Mouse (Mus musculus) testis, adult 2 months (tissue): ENCODE results near the gene Vmn2r6. TPM values are rescaled to one million over a fixed set of nuclear protein-coding genes. Genes with fewer than 3 reads are reported as not detected.
"Not testable (repeated sequence)": the region's sequence is repeated elsewhere in the genome, so short reads cannot be mapped to it uniquely, and the experiment has no call there.

Experiments used
- H3K27ac ChIP-seq: fragments of 200-500 bp; 2 replicates; pipeline ENCODE4 v1.5.1; 2012; ENCODE audit warnings: low read depth, low read length; ENCODE audit not compliant: control insufficient read depth, insufficient read depth
- H3K27me3 ChIP-seq: fragments of 200-500 bp; 2 replicates; pipeline ENCODE4 v1.6.1; 2012; ENCODE audit warnings: mild to moderate bottlenecking, low read length, moderate library complexity; ENCODE audit not compliant: control insufficient read depth, insufficient read depth
- H3K36me3 ChIP-seq: fragments of 200-500 bp; 2 replicates; pipeline ENCODE4 v1.6.1; 2012; ENCODE audit warnings: mild to moderate bottlenecking, low read length; ENCODE audit not compliant: control insufficient read depth, insufficient read depth
- H3K4me1 ChIP-seq: fragments of 200-500 bp; 2 replicates; pipeline ENCODE4 v1.6.1; 2012; ENCODE audit warnings: low read length; ENCODE audit not compliant: control insufficient read depth, insufficient read depth
- H3K4me3 ChIP-seq: fragments of 200-500 bp; 2 replicates; pipeline ENCODE4 v1.5.1; 2012; ENCODE audit warnings: low read depth, mild to moderate bottlenecking, low read length, moderate library complexity, mixed read lengths; ENCODE audit not compliant: control insufficient read depth
- CTCF ChIP-seq: fragments of 200-500 bp; IDR thresholded peaks from 2 replicates; pipeline ENCODE4 v1.5.1; 2012; ENCODE audit warnings: low read depth, mild to moderate bottlenecking, inconsistent platforms, low read length, moderate library complexity; ENCODE audit not compliant: control insufficient read depth, insufficient read depth, insufficient replicate concordance
- POLR2A ChIP-seq: fragments of 200-500 bp; IDR thresholded peaks from 2 replicates; pipeline ENCODE4 v1.6.1; 2012; ENCODE audit warnings: low read depth, mild to moderate bottlenecking, inconsistent platforms, low read length, moderate library complexity; ENCODE audit not compliant: control insufficient read depth
- polyA plus RNA-seq: library from polyadenylated mRNA; depleted of rRNA; stranded (reverse); fragments of >200 nt; gene quantifications from 2 replicates; pipeline ENCODE4 v1.2.3, GENCODE M21; 2012; rRNA removed

The Vmn2r6 gene
- 0.02 and 0.04 TPM in 2 replicates for polyA plus RNA-seq

GRCm38 (mm10) chr3:64565730-64566129 is at the start of gene Vmn2r6:
Gene Vmn2r6 (minus strand): TSS chr3:64565830.
- not testable (repeated sequence) for H3K27me3 ChIP-seq, H3K27ac ChIP-seq, H3K36me3 ChIP-seq, H3K4me3 ChIP-seq, H3K4me1 ChIP-seq

- Histone ChIP-seq H3K4me1 (no peaks in the 10 kb centered on the region), H3K4me3 (no peak overlapping the region), H3K36me3 (no peaks in the 10 kb centered on the region), H3K27ac (no peak overlapping the region), H3K27me3 (no peaks in the 10 kb centered on the region)
- TF ChIP-seq POLR2A (no peak), CTCF (no peak)
These were observed 22.0 kb upstream of the Vmn2r6 start for GRCm38 (mm10) chr3:64587618-64588017.

DNA sequence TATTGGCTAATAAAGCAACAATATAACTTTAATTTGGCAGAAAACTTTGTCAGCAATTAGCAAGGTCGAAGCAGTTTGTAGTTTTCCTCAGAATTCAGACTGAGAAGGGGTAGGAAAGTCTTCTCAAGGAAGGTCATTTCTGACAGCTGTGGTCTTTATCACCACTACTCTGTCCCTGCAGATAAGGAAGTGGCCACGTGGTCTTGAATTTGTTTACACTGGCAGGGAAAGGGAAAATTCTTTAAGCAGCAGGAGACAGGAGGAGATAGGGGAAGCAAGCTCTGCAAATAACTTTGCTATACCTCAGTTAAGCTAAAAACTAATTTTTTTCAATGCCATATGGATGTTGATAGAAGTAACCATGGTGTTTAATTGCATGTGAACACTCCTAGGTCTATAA is 3.2 kb upstream of the Vmn2r6 start:
- not testable (repeated sequence) for H3K4me1 ChIP-seq, H3K27me3 ChIP-seq, H3K4me3 ChIP-seq, H3K36me3 ChIP-seq, H3K27ac ChIP-seq

GRCm38 (mm10) chr3:64523585-64523984 is 42.0 kb downstream of the Vmn2r6 start:
- H3K36me3 ChIP-seq, H3K4me3 ChIP-seq, H3K27me3 ChIP-seq, H3K4me1 ChIP-seq, H3K27ac ChIP-seq: not testable (repeated sequence)

DNA sequence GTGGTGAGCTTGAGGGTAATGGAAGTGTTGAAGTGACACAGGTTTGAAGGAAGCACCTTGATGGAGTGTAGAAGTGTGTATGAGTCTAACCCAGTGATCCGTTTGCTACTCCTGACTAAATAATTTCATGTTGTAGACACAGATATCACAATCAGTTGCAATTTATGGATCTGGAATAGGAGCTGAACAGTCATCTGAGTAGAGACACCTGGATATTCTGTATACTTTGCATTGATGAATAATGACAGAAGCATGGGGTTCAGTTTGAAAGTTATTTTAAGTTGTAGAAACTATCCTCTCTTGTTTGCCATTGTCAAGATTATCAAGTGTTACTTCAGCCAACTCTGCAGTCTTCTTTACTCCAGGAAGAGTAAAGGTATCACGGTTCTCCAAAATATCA is 55.9 kb downstream of the Vmn2r6 start, which contains the start of gene Vmn2r5:
TSS of gene Vmn2r5 (minus strand) at position 101 of the 400 bp plus-strand sequence.
- H3K27me3 ChIP-seq = not testable (repeated sequence)

More for the DNA sequence above, 55.9 kb downstream of the Vmn2r6 start, which contains the start of gene Vmn2r5:
- not testable (repeated sequence) for H3K4me1 ChIP-seq, H3K27ac ChIP-seq, H3K36me3 ChIP-seq, H3K4me3 ChIP-seq

Other genes with a start within 250 kb of the Vmn2r6 start
- 0.35 and 0.69 TPM in 2 replicates for gene Vmn2r4, start 150.5 kb downstream of the Vmn2r6 start, polyA plus RNA-seq
- 0.05 and 0.15 TPM in 2 replicates for gene Vmn2r5, start 56.0 kb downstream of the Vmn2r6 start, polyA plus RNA-seq